Comparison of ENCODE assay signal across 11 mouse cellular contexts in the genomic region with DNA sequence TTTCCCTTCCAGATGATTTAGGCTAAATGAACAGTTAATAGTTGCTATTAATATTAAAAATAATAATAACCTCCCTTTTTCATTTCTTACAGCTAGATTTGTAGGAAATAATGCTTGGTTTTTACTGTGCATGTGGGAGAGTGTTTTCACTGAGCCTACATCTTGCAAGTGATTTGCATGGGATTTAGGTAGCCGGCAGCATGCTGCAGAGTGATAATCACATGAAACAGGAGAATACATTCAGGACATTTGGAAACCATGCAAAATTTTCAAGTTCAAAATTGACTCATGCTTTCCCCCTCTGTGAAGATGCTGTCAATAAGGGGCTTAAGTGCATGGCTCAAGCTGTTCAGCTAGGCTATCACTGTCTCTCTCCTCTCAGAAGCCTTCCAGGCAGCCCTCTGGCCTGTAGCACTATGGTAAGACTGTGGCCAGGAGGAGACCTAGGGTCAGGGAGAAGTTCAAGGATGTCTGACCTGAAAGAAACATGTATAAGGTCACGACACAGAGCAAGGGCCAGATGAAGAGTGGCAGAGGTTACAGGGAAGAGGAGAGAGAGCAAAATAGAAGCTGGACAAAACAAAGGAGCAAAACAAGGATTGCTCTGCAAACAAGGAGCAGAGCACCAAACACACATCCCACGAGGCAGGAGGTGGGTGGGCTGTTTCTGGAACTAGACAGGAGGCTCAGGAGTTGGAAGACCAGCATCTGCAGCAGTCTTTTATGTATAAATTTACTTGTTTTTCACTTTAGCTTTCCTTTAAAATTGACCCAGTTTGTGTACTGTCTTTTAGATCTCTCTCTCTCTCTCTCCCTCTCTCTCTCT.
DNase-seq lines count a peak whose midpoint lies in the region; ATAC-seq and TF ChIP-seq lines count a peak whose summit lies in the region.
"Had no signal": no experiment of that assay in that cellular context is flagged by ENCODE, and none has a peak within 500 bp of the region (broad histone marks: within the 10 kb centered on the region; RNA-seq: fewer than 3 reads in every experiment).

No protein-coding gene starts in this region.

- no peak for TF ChIP-seq CTCF in olfactory bulb, adult 2 months (IDR thresholded peaks at IDR 0.05; ENCODE audit: insufficient read depth, low read depth, low read length)

- peak; percentile 14 to 54 for DNase-seq in left cerebral cortex, adult 18-20 months (ENCODE audit: low spot score in 2 of 2)
- no peak for DNase-seq in left cerebral cortex, adult 11 months (ENCODE audit: low spot score)
- peak; percentile 22 to 29 for DNase-seq in frontal cortex, postnatal 36 days (ENCODE audit: low spot score in 2 of 2)
- DNase-seq in midbrain, embryonic 10.5 days (ENCODE audit: low spot score): peak; percentile 21
- no peak for DNase-seq in c-Kit-positive CD71-positive TER-119-positive erythroid progenitor cells, embryonic 14.5 days (ENCODE audit: low spot score)
- DNase-seq in heart, adult 9 months (ENCODE audit: low spot score in 2 of 2): no peak
- DNase-seq: heart, adult 2 months had no signal

- H3K9me3 ChIP-seq in midbrain, embryonic 10.5 days (replicated peaks): no peaks in the 10 kb centered on the region
- H3K9me3 ChIP-seq: liver, embryonic 12.5 days; stomach, embryonic 15.5 days had no signal

- peaks cover 30% of the 10 kb centered on the region for H3K4me1 ChIP-seq in midbrain, embryonic 10.5 days
- peaks cover 2% of the 10 kb centered on the region; the same call in 1 of the 2 replicates for H3K4me1 ChIP-seq in olfactory bulb, adult 2 months (ENCODE audit: control insufficient read depth, insufficient read depth, low read length)
- H3K4me1 ChIP-seq: liver, embryonic 12.5 days; stomach, embryonic 15.5 days had no signal

- no peak for TF ChIP-seq POLR2A in olfactory bulb, adult 2 months (IDR thresholded peaks at IDR 0.05; ENCODE audit: insufficient read depth, low read depth, low read length)

- 43% methylated on average over 3 of the region's 3 CpGs for WGBS in midbrain, embryonic 10.5 days
- 38% methylated on average over 3 of the region's 3 CpGs for WGBS in olfactory bulb, adult 2 months

- no peak overlapping the region for H3K4me3 ChIP-seq in midbrain, embryonic 10.5 days
- H3K4me3 ChIP-seq in olfactory bulb, adult 2 months (ENCODE audit: insufficient read depth, low read depth, low read length): no peak overlapping the region
- H3K4me3 ChIP-seq: heart, adult 2 months; liver, embryonic 12.5 days; stomach, embryonic 15.5 days had no signal

- peak overlapping the region; percentile 65; the same call in 1 of the 2 replicates for H3K27ac ChIP-seq in midbrain, embryonic 10.5 days (replicated peaks)
- peak overlapping the region; percentile 27 for H3K27ac ChIP-seq in olfactory bulb, adult 2 months (ENCODE audit: insufficient read depth, low read depth, low read length)
- H3K27ac ChIP-seq: heart, adult 2 months; liver, embryonic 12.5 days; stomach, embryonic 15.5 days had no signal

- no peak for ATAC-seq in granulocyte monocyte progenitor cell, adult 5-6 weeks (replicated peaks; ENCODE audit: poor library complexity, severe bottlenecking)
- ATAC-seq: liver, embryonic 12.5 days had no signal

- no peaks in the 10 kb centered on the region for H3K36me3 ChIP-seq in midbrain, embryonic 10.5 days
- H3K36me3 ChIP-seq: liver, embryonic 12.5 days; stomach, embryonic 15.5 days had no signal

- no peaks in the 10 kb centered on the region for H3K27me3 ChIP-seq in midbrain, embryonic 10.5 days (ENCODE audit: low read depth, poor library complexity, severe bottlenecking)
- H3K27me3 ChIP-seq: liver, embryonic 12.5 days; stomach, embryonic 15.5 days had no signal

Comparison
In these comparisons a context has a peak if more than half of its experiments do, and no peak if none do; other contexts are left out.
1. DNase-seq: peak in left cerebral cortex, adult 18-20 months (2 of 2), frontal cortex, postnatal 36 days (2 of 2) and midbrain, embryonic 10.5 days (single experiment); none in left cerebral cortex, adult 11 months (single experiment), c-Kit-positive CD71-positive TER-119-positive erythroid progenitor cells, embryonic 14.5 days (single experiment) and heart, adult 9 months (0 of 2).